Mouse (Mus musculus): ENCODE results near the gene 1700023F06Rik. TPM values are rescaled to one million over a fixed set of nuclear protein-coding genes. Genes with fewer than 3 reads are reported as not detected.
"Not testable (repeated sequence)": the region's sequence is repeated elsewhere in the genome, so short reads cannot be mapped to it uniquely, and the experiment has no call there.

Gene 1700023F06Rik
- polyA plus RNA-seq, 1 experiment from 2014 or later = 0.88 TPM

- DNase-seq (no peak), ATAC-seq (ENCODE audit: low FRiP score, low TSS enrichment) (no peak)
- Histone ChIP-seq H3K4me2 (ENCODE audit: low read length) (no peak overlapping the region), H3K4me3 (replicated peaks; ENCODE audit: low read depth, low read length) (no peak overlapping the region), H3K27me3 (ENCODE audit: control insufficient read depth, insufficient read depth, low read length) (no peaks in the 10 kb centered on the region), H3K9me3 (ENCODE audit: control insufficient read depth, low read length) (no peaks in the 10 kb centered on the region), H3K4me1 (ENCODE audit: control insufficient read depth, insufficient read depth, low read length) (no peaks in the 10 kb centered on the region), H3K27ac (replicated peaks; ENCODE audit: low read depth, low read length) (no peak overlapping the region), H3K9ac (replicated peaks; ENCODE audit: low read length) (no peak overlapping the region), H3K36me3 (ENCODE audit: control insufficient read depth, insufficient read depth, low read length) (peaks cover 41% of the 10 kb centered on the region)
- 96% methylated on average over 7 of the region's 7 CpGs for WGBS
These were observed 23.0 kb upstream of the 1700023F06Rik start for GRCm38 (mm10) chr11:103231367-103231766.

- Histone ChIP-seq H3K4me2 (ENCODE audit: low read length) (no peak overlapping the region), H3K9me3 (ENCODE audit: control insufficient read depth, low read length) (no peaks in the 10 kb centered on the region), H3K4me1 (ENCODE audit: control insufficient read depth, insufficient read depth, low read length) (no peaks in the 10 kb centered on the region), H3K36me3 (ENCODE audit: control insufficient read depth, insufficient read depth, low read length) (peaks cover 44% of the 10 kb centered on the region), H3K27ac (replicated peaks; ENCODE audit: low read depth, low read length) (no peak overlapping the region), H3K27me3 (ENCODE audit: control insufficient read depth, insufficient read depth, low read length) (no peaks in the 10 kb centered on the region), H3K4me3 (replicated peaks; ENCODE audit: low read depth, low read length) (no peak overlapping the region), H3K9ac (replicated peaks; ENCODE audit: low read length) (no peak overlapping the region)
- DNase-seq (no peak), ATAC-seq (ENCODE audit: low FRiP score, low TSS enrichment) (no peak)
- 89% methylated on average over 19 of the region's 19 CpGs for WGBS
These were observed 22.3 kb upstream of the 1700023F06Rik start for GRCm38 (mm10) chr11:103230626-103231025.

GRCm38 (mm10) chr11:103229608-103230007 is 21.2 kb upstream of the 1700023F06Rik start:
- peaks cover 54% of the 10 kb centered on the region for H3K36me3 ChIP-seq (ENCODE audit: control insufficient read depth, insufficient read depth, low read length)
- H3K27ac ChIP-seq (replicated peaks; ENCODE audit: low read depth, low read length) = no peak overlapping the region
- H3K9ac ChIP-seq (replicated peaks; ENCODE audit: low read length) = no peak overlapping the region
- H3K4me1 ChIP-seq (ENCODE audit: control insufficient read depth, insufficient read depth, low read length) = no peaks in the 10 kb centered on the region
- DNase-seq (no peak), ATAC-seq (ENCODE audit: low FRiP score, low TSS enrichment) (no peak)
- H3K27me3 ChIP-seq (ENCODE audit: control insufficient read depth, insufficient read depth, low read length) = no peaks in the 10 kb centered on the region
- WGBS = 100% methylated on average over 2 of the region's 2 CpGs
- H3K4me2 ChIP-seq (ENCODE audit: low read length) = no peak overlapping the region
- no peak overlapping the region for H3K4me3 ChIP-seq (replicated peaks; ENCODE audit: low read depth, low read length)
- no peaks in the 10 kb centered on the region for H3K9me3 ChIP-seq (ENCODE audit: control insufficient read depth, low read length)

- ATAC-seq (ENCODE audit: low FRiP score, low TSS enrichment) (no peak), DNase-seq (no peak)
- no peak overlapping the region for H3K27ac ChIP-seq (replicated peaks; ENCODE audit: low read depth, low read length)
- H3K36me3 ChIP-seq (ENCODE audit: control insufficient read depth, insufficient read depth, low read length) = peaks cover 69% of the 10 kb centered on the region
- no peak overlapping the region for H3K9ac ChIP-seq (replicated peaks; ENCODE audit: low read length)
- no peaks in the 10 kb centered on the region for H3K27me3 ChIP-seq (ENCODE audit: control insufficient read depth, insufficient read depth, low read length)
- H3K9me3 ChIP-seq (ENCODE audit: control insufficient read depth, low read length) = no peaks in the 10 kb centered on the region
- no peak overlapping the region for H3K4me3 ChIP-seq (replicated peaks; ENCODE audit: low read depth, low read length)
- H3K4me2 ChIP-seq (ENCODE audit: low read length) = no peak overlapping the region
- no peaks in the 10 kb centered on the region for H3K4me1 ChIP-seq (ENCODE audit: control insufficient read depth, insufficient read depth, low read length)
- WGBS = 69% methylated on average over 18 of the region's 18 CpGs
These were observed 15.6 kb upstream of the 1700023F06Rik start for GRCm38 (mm10) chr11:103223951-103224456.

GRCm38 (mm10) chr11:103223444-103223843 is 15.1 kb upstream of the 1700023F06Rik start:
- no peak for ATAC-seq (ENCODE audit: low FRiP score, low TSS enrichment)
- Histone ChIP-seq H3K36me3 (ENCODE audit: control insufficient read depth, insufficient read depth, low read length) (peaks cover 65% of the 10 kb centered on the region), H3K27ac (replicated peaks; ENCODE audit: low read depth, low read length) (no peak overlapping the region), H3K4me2 (ENCODE audit: low read length) (no peak overlapping the region), H3K27me3 (ENCODE audit: control insufficient read depth, insufficient read depth, low read length) (no peaks in the 10 kb centered on the region; the same call in 1 of the 2 replicates), H3K4me3 (replicated peaks; ENCODE audit: low read depth, low read length) (no peak overlapping the region), H3K4me1 (ENCODE audit: control insufficient read depth, insufficient read depth, low read length) (0 out of 2 replicates have a peak, but pooled peaks cover 4% of the 10 kb centered on the region), H3K9ac (replicated peaks; ENCODE audit: low read length) (no peak overlapping the region), H3K9me3 (ENCODE audit: control insufficient read depth, low read length) (no peaks in the 10 kb centered on the region)
- no peak for DNase-seq
- WGBS = 93% methylated on average over 10 of the region's 10 CpGs

- not testable (repeated sequence) for H3K4me2 ChIP-seq (ENCODE audit: low read length)
- 96% methylated on average over 4 of the region's 4 CpGs for WGBS
These were observed 14.4 kb upstream of the 1700023F06Rik start for GRCm38 (mm10) chr11:103222718-103223117.

GRCm38 (mm10) chr11:103221437-103221836 is 13.1 kb upstream of the 1700023F06Rik start:
- 0 out of 2 replicates have a peak, but pooled peaks cover 8% of the 10 kb centered on the region for H3K4me1 ChIP-seq (ENCODE audit: control insufficient read depth, insufficient read depth, low read length)
- H3K27me3 ChIP-seq (ENCODE audit: control insufficient read depth, insufficient read depth, low read length) = peaks cover 4% of the 10 kb centered on the region
- 93% methylated on average over 6 of the region's 6 CpGs for WGBS
- no peaks in the 10 kb centered on the region for H3K9me3 ChIP-seq (ENCODE audit: control insufficient read depth, low read length)
- no peak overlapping the region for H3K27ac ChIP-seq (replicated peaks; ENCODE audit: low read depth, low read length)
- no peak overlapping the region for H3K4me2 ChIP-seq (ENCODE audit: low read length)
- no peak for ATAC-seq (ENCODE audit: low FRiP score, low TSS enrichment)
- no peak overlapping the region for H3K4me3 ChIP-seq (replicated peaks; ENCODE audit: low read depth, low read length)
- no peak overlapping the region for H3K9ac ChIP-seq (replicated peaks; ENCODE audit: low read length)
- H3K36me3 ChIP-seq (ENCODE audit: control insufficient read depth, insufficient read depth, low read length) = peaks cover 53% of the 10 kb centered on the region
- DNase-seq = no peak

More at GRCm38 (mm10) chr11:103222718-103223117, 14.4 kb upstream of the 1700023F06Rik start:
- not testable (repeated sequence) for ATAC-seq (ENCODE audit: low FRiP score, low TSS enrichment); H3K4me1 ChIP-seq (ENCODE audit: control insufficient read depth, insufficient read depth, low read length); H3K27me3 ChIP-seq (ENCODE audit: control insufficient read depth, insufficient read depth, low read length); H3K9ac ChIP-seq (replicated peaks; ENCODE audit: low read length); H3K9me3 ChIP-seq (ENCODE audit: control insufficient read depth, low read length); H3K27ac ChIP-seq (replicated peaks; ENCODE audit: low read depth, low read length); DNase-seq; H3K4me3 ChIP-seq (replicated peaks; ENCODE audit: low read depth, low read length)
- H3K36me3 ChIP-seq (ENCODE audit: control insufficient read depth, insufficient read depth, low read length) = peaks cover 65% of the 10 kb centered on the region

- Histone ChIP-seq H3K27ac (replicated peaks; ENCODE audit: low read depth, low read length) (no peak overlapping the region), H3K27me3 (ENCODE audit: control insufficient read depth, insufficient read depth, low read length) (peaks cover 4% of the 10 kb centered on the region), H3K4me2 (ENCODE audit: low read length) (no peak overlapping the region), H3K9ac (replicated peaks; ENCODE audit: low read length) (no peak overlapping the region), H3K4me1 (ENCODE audit: control insufficient read depth, insufficient read depth, low read length) (0 out of 2 replicates have a peak, but pooled peaks cover 8% of the 10 kb centered on the region), H3K9me3 (ENCODE audit: control insufficient read depth, low read length) (no peaks in the 10 kb centered on the region), H3K36me3 (ENCODE audit: control insufficient read depth, insufficient read depth, low read length) (peaks cover 44% of the 10 kb centered on the region), H3K4me3 (replicated peaks; ENCODE audit: low read depth, low read length) (no peak overlapping the region)
- DNase-seq (no peak), ATAC-seq (ENCODE audit: low FRiP score, low TSS enrichment) (no peak)
- WGBS = 92% methylated on average over 4 of the region's 4 CpGs
These were observed 11.6 kb upstream of the 1700023F06Rik start for GRCm38 (mm10) chr11:103219995-103220394.

- peaks cover 4% of the 10 kb centered on the region for H3K27me3 ChIP-seq (ENCODE audit: control insufficient read depth, insufficient read depth, low read length)
- WGBS = 87% methylated on average over 5 of the region's 5 CpGs
- H3K4me1 ChIP-seq (ENCODE audit: control insufficient read depth, insufficient read depth, low read length) = 0 out of 2 replicates have a peak, but pooled peaks cover 8% of the 10 kb centered on the region
- DNase-seq = no peak
- H3K4me3 ChIP-seq (replicated peaks; ENCODE audit: low read depth, low read length) = no peak overlapping the region
- no peak overlapping the region for H3K27ac ChIP-seq (replicated peaks; ENCODE audit: low read depth, low read length)
- no peak for ATAC-seq (ENCODE audit: low FRiP score, low TSS enrichment)
- peaks cover 37% of the 10 kb centered on the region for H3K36me3 ChIP-seq (ENCODE audit: control insufficient read depth, insufficient read depth, low read length)
- H3K4me2 ChIP-seq (ENCODE audit: low read length) = no peak overlapping the region
- no peaks in the 10 kb centered on the region for H3K9me3 ChIP-seq (ENCODE audit: control insufficient read depth, low read length)
- no peak overlapping the region for H3K9ac ChIP-seq (replicated peaks; ENCODE audit: low read length)
These were observed 10.9 kb upstream of the 1700023F06Rik start for GRCm38 (mm10) chr11:103219259-103219658.
